Mouse (Mus musculus): ENCODE measurements around the gene Olfr318. TPM values are rescaled to one million over a fixed set of nuclear protein-coding genes. Genes with fewer than 3 reads are reported as not detected.

Gene Olfr318
- polyA plus RNA-seq, 1 experiment from 2014 or later = not detected

- Histone ChIP-seq H3K4me3 (no peak overlapping the region), H3K4me1 (no peaks in the 10 kb centered on the region), H3K9me3 (replicated peaks) (no peaks in the 10 kb centered on the region), H3K27me3 (ENCODE audit: low read depth, poor library complexity, severe bottlenecking) (no peaks in the 10 kb centered on the region), H3K36me3 (no peaks in the 10 kb centered on the region), H3K27ac (replicated peaks) (no peak overlapping the region)
- no peak for DNase-seq (ENCODE audit: low spot score)
These were observed 54.6 kb downstream of the Olfr318 start for GRCm38 (mm10) chr11:58669252-58669651.

Other genes with a start within 250 kb of the Olfr318 start
- not detected in 2 replicates for gene Olfr332, start 231.5 kb downstream of the Olfr318 start, polyA plus RNA-seq (2016; fragmentation: Nextera tagmentation; extraction: Ambion mirVana)
- not detected in 2 replicates for gene Olfr331, start 221.4 kb downstream of the Olfr318 start, polyA plus RNA-seq (2016; fragmentation: Nextera tagmentation; extraction: Ambion mirVana)
- gene Olfr330, start 189.2 kb downstream of the Olfr318 start, polyA plus RNA-seq (2016; fragmentation: Nextera tagmentation; extraction: Ambion mirVana) = not detected in 2 replicates
- gene Olfr329-ps, start 177.6 kb downstream of the Olfr318 start, polyA plus RNA-seq (2016; fragmentation: Nextera tagmentation; extraction: Ambion mirVana) = not detected in 2 replicates
- gene Olfr328, start 168.4 kb downstream of the Olfr318 start, polyA plus RNA-seq (2016; fragmentation: Nextera tagmentation; extraction: Ambion mirVana) = 0.06 TPM in 1 of 2 replicates, not detected in the other
- not detected in 2 replicates for gene Olfr224, start 153.5 kb downstream of the Olfr318 start, polyA plus RNA-seq (2016; fragmentation: Nextera tagmentation; extraction: Ambion mirVana)
- not detected in 2 replicates for gene Olfr325, start 146.3 kb downstream of the Olfr318 start, polyA plus RNA-seq (2016; fragmentation: Nextera tagmentation; extraction: Ambion mirVana)
- not detected in 2 replicates for gene Olfr324, start 128.9 kb downstream of the Olfr318 start, polyA plus RNA-seq (2016; fragmentation: Nextera tagmentation; extraction: Ambion mirVana)
- gene 2210407C18Rik, start 107.9 kb downstream of the Olfr318 start, polyA plus RNA-seq (2016; fragmentation: Nextera tagmentation; extraction: Ambion mirVana) = not detected in 2 replicates
- not detected in 2 replicates for gene Olfr323, start 93.5 kb downstream of the Olfr318 start, polyA plus RNA-seq (2016; fragmentation: Nextera tagmentation; extraction: Ambion mirVana)
- 0.46 and 0.53 TPM in 2 replicates for gene Trim58, start 83.5 kb downstream of the Olfr318 start, polyA plus RNA-seq (2016; fragmentation: Nextera tagmentation; extraction: Ambion mirVana)
- not detected in 2 replicates for gene Olfr322, start 65.2 kb downstream of the Olfr318 start, polyA plus RNA-seq (2016; fragmentation: Nextera tagmentation; extraction: Ambion mirVana)
- not detected in 2 replicates for gene Olfr320, start 42.9 kb downstream of the Olfr318 start, polyA plus RNA-seq (2016; fragmentation: Nextera tagmentation; extraction: Ambion mirVana)
- gene Olfr319, start 24.9 kb downstream of the Olfr318 start, polyA plus RNA-seq (2016; fragmentation: Nextera tagmentation; extraction: Ambion mirVana) = not detected in 2 replicates
- gene Olfr317, start 15.2 kb upstream of the Olfr318 start, polyA plus RNA-seq (2016; fragmentation: Nextera tagmentation; extraction: Ambion mirVana) = not detected in 2 replicates
- not detected in 2 replicates for gene Olfr316, start 28.7 kb upstream of the Olfr318 start, polyA plus RNA-seq (2016; fragmentation: Nextera tagmentation; extraction: Ambion mirVana)
- gene Olfr315, start 49.2 kb upstream of the Olfr318 start, polyA plus RNA-seq (2016; fragmentation: Nextera tagmentation; extraction: Ambion mirVana) = not detected in 2 replicates
- not detected in 2 replicates for gene Olfr314, start 58.9 kb upstream of the Olfr318 start, polyA plus RNA-seq (2016; fragmentation: Nextera tagmentation; extraction: Ambion mirVana)
- gene Fam183b, start 77.9 kb upstream of the Olfr318 start, polyA plus RNA-seq (2016; fragmentation: Nextera tagmentation; extraction: Ambion mirVana) = 3.8 and 6.1 TPM in 2 replicates
- gene Olfr313, start 91.0 kb upstream of the Olfr318 start, polyA plus RNA-seq (2016; fragmentation: Nextera tagmentation; extraction: Ambion mirVana) = not detected in 2 replicates
- not detected in 2 replicates for gene Olfr312, start 105.2 kb upstream of the Olfr318 start, polyA plus RNA-seq (2016; fragmentation: Nextera tagmentation; extraction: Ambion mirVana)
- gene Olfr311, start 115.2 kb upstream of the Olfr318 start, polyA plus RNA-seq (2016; fragmentation: Nextera tagmentation; extraction: Ambion mirVana) = not detected in 2 replicates
- 9.1 and 11.5 TPM in 2 replicates for gene Gm12258, start 123.1 kb upstream of the Olfr318 start, polyA plus RNA-seq (2016; fragmentation: Nextera tagmentation; extraction: Ambion mirVana)
- gene 2810021J22Rik, start 143.2 kb upstream of the Olfr318 start, polyA plus RNA-seq (2016; fragmentation: Nextera tagmentation; extraction: Ambion mirVana) = 11.2 and 12.5 TPM in 2 replicates
- 4.6 and 5.2 TPM in 2 replicates for gene Zfp39, start 180.2 kb upstream of the Olfr318 start, polyA plus RNA-seq (2016; fragmentation: Nextera tagmentation; extraction: Ambion mirVana)
- not detected in 2 replicates for gene Btnl10, start 193.9 kb upstream of the Olfr318 start, polyA plus RNA-seq (2016; fragmentation: Nextera tagmentation; extraction: Ambion mirVana)
- 274 and 296 TPM in 2 replicates for gene Rnf187, start 214.9 kb upstream of the Olfr318 start, polyA plus RNA-seq (2016; fragmentation: Nextera tagmentation; extraction: Ambion mirVana)
- gene Hist3h2ba, start 224.9 kb upstream of the Olfr318 start, polyA plus RNA-seq (2016; fragmentation: Nextera tagmentation; extraction: Ambion mirVana) = 34.1 and 69.6 TPM in 2 replicates
- 20.4 and 31.6 TPM in 2 replicates for gene Hist3h2a, start 230.7 kb upstream of the Olfr318 start, polyA plus RNA-seq (2016; fragmentation: Nextera tagmentation; extraction: Ambion mirVana)
- 0.25 and 0.26 TPM in 2 replicates for gene Trim17, start 230.7 kb upstream of the Olfr318 start, polyA plus RNA-seq (2016; fragmentation: Nextera tagmentation; extraction: Ambion mirVana)